19 mouse cellular contexts compared by ENCODE assay signal in the genomic region with DNA sequence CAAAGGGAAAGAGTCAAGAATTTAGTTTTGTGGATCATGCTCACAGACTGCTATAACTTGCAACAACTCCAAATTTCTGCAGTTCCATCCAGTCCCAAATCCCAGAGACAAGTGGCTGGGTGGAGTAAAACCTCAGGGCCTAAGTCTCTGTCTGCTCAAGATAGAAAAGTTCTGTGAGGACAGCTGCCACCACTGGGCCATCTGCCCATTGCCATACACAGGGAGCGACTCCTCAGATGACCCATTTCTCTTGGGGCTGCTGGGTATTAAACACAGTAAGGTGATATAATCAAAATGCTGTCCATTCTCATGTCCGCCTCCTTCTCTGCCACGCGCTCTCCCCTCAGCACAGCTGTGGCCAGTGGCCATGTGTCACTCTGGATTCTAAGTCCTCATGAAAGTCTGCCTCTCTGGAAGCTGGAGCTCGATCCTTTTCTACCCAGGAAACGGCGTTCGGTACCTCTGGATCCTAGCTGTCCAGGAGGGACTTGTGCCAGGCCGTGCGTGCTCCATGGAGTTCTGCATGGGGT.
DNase-seq lines count a peak whose midpoint lies in the region; ATAC-seq lines count a peak whose summit lies in the region.
"Had no signal": no experiment of that assay in that cellular context is flagged by ENCODE, and none has a peak within 500 bp of the region (broad histone marks: within the 10 kb centered on the region; RNA-seq: fewer than 3 reads in every experiment).

No protein-coding gene starts in this region.

- H3K4me2 ChIP-seq in heart, embryonic 12.5 days: no peak overlapping the region
- H3K4me2 ChIP-seq: forebrain, embryonic 13.5 days; heart, embryonic 15.5 days; hindbrain, embryonic 14.5 days; intestine, embryonic 15.5 days had no signal

- H3K27ac ChIP-seq in heart, embryonic 12.5 days (ENCODE audit: poor library complexity, severe bottlenecking): no peak overlapping the region
- H3K27ac ChIP-seq: embryonic facial prominence, embryonic 10.5 days; forebrain, embryonic 13.5 days; heart, embryonic 10.5 days; heart, embryonic 15.5 days; hindbrain, embryonic 14.5 days; intestine, embryonic 15.5 days had no signal

- no peak overlapping the region for H3K9ac ChIP-seq in heart, embryonic 12.5 days
- H3K9ac ChIP-seq: forebrain, embryonic 13.5 days; heart, embryonic 15.5 days; hindbrain, embryonic 14.5 days; intestine, embryonic 15.5 days had no signal

- no peaks in the 10 kb centered on the region for H3K4me1 ChIP-seq in heart, embryonic 12.5 days (replicated peaks)
- H3K4me1 ChIP-seq: forebrain, embryonic 13.5 days; heart, embryonic 10.5 days; heart, embryonic 15.5 days; intestine, embryonic 15.5 days had no signal

- no peaks in the 10 kb centered on the region for H3K36me3 ChIP-seq in heart, embryonic 12.5 days
- H3K36me3 ChIP-seq: embryonic facial prominence, embryonic 10.5 days; heart, embryonic 10.5 days; heart, embryonic 15.5 days; intestine, embryonic 15.5 days had no signal

- H3K4me3 ChIP-seq in heart, embryonic 12.5 days: no peak overlapping the region
- H3K4me3 ChIP-seq: embryonic facial prominence, embryonic 10.5 days; forebrain, embryonic 13.5 days; heart, embryonic 10.5 days; heart, embryonic 15.5 days; intestine, embryonic 15.5 days had no signal

- no peaks in the 10 kb centered on the region for H3K27me3 ChIP-seq in heart, embryonic 12.5 days (replicated peaks)
- H3K27me3 ChIP-seq: forebrain, embryonic 13.5 days; heart, embryonic 15.5 days; intestine, embryonic 15.5 days had no signal

- peaks cover 6% of the 10 kb centered on the region for H3K9me3 ChIP-seq in heart, embryonic 12.5 days (replicated peaks)
- H3K9me3 ChIP-seq: heart, embryonic 10.5 days; heart, embryonic 15.5 days; intestine, embryonic 15.5 days had no signal

- WGBS in heart, embryonic 12.5 days: 90% methylated on average over 10 of the region's 10 CpGs

- DNase-seq in frontal cortex, adult 2 months (ENCODE audit: extremely low spot score in 1 of 2, low spot score in 1 of 2): no peak
- DNase-seq in adipocyte (ENCODE audit: low spot score): peak; percentile 34
- peak; percentile 25 for DNase-seq in brain, adult 2 months (ENCODE audit: low read depth, low spot score)
- peak; percentile 20 for DNase-seq in mesoderm, embryonic 11.5 days (ENCODE audit: low read depth, low spot score)
- no peak for DNase-seq in layer of hippocampus, adult 18-20 months (ENCODE audit: low spot score in 2 of 2)
- DNase-seq: adrenal gland, adult 8-10 months; adrenal gland, postnatal 36 days; cerebellum, adult 11 months; heart, adult 11 months; heart, postnatal 14 days; kidney, adult 18-20 months had no signal

- peak; percentile 51 for ATAC-seq in frontal cortex, adult (ENCODE audit: low TSS enrichment)
- ATAC-seq in heart, embryonic 12.5 days (ENCODE audit: insufficient number of reproducible peaks, low FRiP score): no peak
- ATAC-seq: forebrain, embryonic 13.5 days; intestine, embryonic 15.5 days had no signal

Comparison
In these comparisons a context has a peak if more than half of its experiments do, and no peak if none do; other contexts are left out.
1. DNase-seq: peak in adipocyte (single experiment), brain, adult 2 months (single experiment) and mesoderm, embryonic 11.5 days (single experiment); none in frontal cortex, adult 2 months (0 of 2) and layer of hippocampus, adult 18-20 months (0 of 2).